Mouse (Mus musculus) cerebellum, adult 2 months (tissue): ENCODE data around the gene Cfap45.

Experiments used
- CTCF ChIP-seq: fragments of 200-500 bp; IDR thresholded peaks from 2 replicates; pipeline ENCODE4 v1.5.1; 2011; ENCODE audit warnings: low read depth, mild to moderate bottlenecking, control low read depth, low read length, moderate library complexity, borderline replicate concordance; ENCODE audit not compliant: insufficient read depth
- POLR2A ChIP-seq: fragments of 200-500 bp; IDR thresholded peaks from 2 replicates; pipeline ENCODE4 v1.6.1; 2011; ENCODE audit warnings: low read length, control low read depth, borderline replicate concordance; ENCODE audit not compliant: insufficient read depth

DNA sequence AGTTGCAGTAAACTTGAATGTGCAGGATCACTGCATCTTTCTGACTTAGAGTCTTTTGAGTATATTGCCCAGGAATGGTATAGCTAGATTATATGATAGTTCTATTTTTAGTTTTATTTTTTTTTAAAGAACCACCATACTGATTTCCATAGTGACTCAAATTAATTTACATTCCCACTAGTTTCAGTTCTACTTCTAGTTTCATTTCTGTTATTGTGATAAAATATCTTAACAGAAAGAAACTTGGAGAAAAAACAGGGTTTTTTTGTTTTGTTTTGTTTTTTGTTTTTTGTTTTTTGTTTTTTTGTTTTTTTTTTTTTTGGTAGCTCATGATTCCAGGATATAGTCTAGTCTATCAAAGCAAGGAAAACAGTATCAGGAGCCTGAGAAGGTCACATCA lies 47.7 kb upstream of the Cfap45 start:
- TF ChIP-seq POLR2A = no peak
- TF ChIP-seq CTCF = no peak
